Mouse (Mus musculus) hindbrain, embryonic 12.5 days (tissue): ENCODE data around the gene Cep128. TPM values are rescaled to one million over a fixed set of nuclear protein-coding genes. Genes with fewer than 3 reads are reported as not detected.
A peak's percentile ranks its signal among the peaks of the same experiment; 100 is the strongest.

Experiments used
- ATAC-seq: fragments of 200-750 bp; cut with Nextera tagmentation; 2 replicates; pipeline ENCODE4 v1.8.0; 2017; ENCODE audit warnings: moderate TSS enrichment; ENCODE audit not compliant: low FRiP score
- H3K27ac ChIP-seq: fragments of 300-500 bp; sonication (generic); 2 replicates; pipeline ENCODE4 v1.5.1; 2016; ENCODE audit warnings: mild to moderate bottlenecking
- H3K27me3 ChIP-seq: fragments of 300-500 bp; sonication (generic); 2 replicates; pipeline ENCODE4 v1.6.1; 2016; ENCODE audit warnings: mild to moderate bottlenecking
- H3K36me3 ChIP-seq: fragments of 300-500 bp; sonication (generic); 2 replicates; pipeline ENCODE4 v1.6.1; 2016; ENCODE audit warnings: mild to moderate bottlenecking
- H3K4me1 ChIP-seq: fragments of 300-500 bp; sonication (generic); 2 replicates; pipeline ENCODE4 v1.6.1; 2016
- H3K4me2 ChIP-seq: fragments of 300-500 bp; sonication (generic); replicated peaks from 2 replicates; pipeline ENCODE4 v1.6.1; 2016; ENCODE audit warnings: mild to moderate bottlenecking
- H3K4me3 ChIP-seq: fragments of 300-500 bp; sonication (generic); 2 replicates; pipeline ENCODE4 v1.5.1; 2016; ENCODE audit warnings: mild to moderate bottlenecking
- H3K9ac ChIP-seq: fragments of 300-500 bp; sonication (generic); 2 replicates; pipeline ENCODE4 v1.6.1; 2016; ENCODE audit warnings: mild to moderate bottlenecking, moderate library complexity
- H3K9me3 ChIP-seq: fragments of 300-500 bp; sonication (generic); replicated peaks from 2 replicates; pipeline ENCODE4 v1.6.1; 2016; ENCODE audit warnings: mild to moderate bottlenecking
- WGBS: fragments of 180-500 bp; shearing (Covaris S2); methylation state at CpG from one replicate; pipeline ENCODE4 v1.1.7; 2016; 5-methylcytosine and 5-hydroxymethylcytosine counted together
- polyA plus RNA-seq: library from polyadenylated mRNA; unstranded; fragments of >200 nt; fragmentation: Nextera tagmentation; extraction: Ambion mirVana; gene quantifications from 2 replicates; pipeline ENCODE4 v1.2.1, GENCODE M21; 2016

Cep128 gene
- 8.1 and 8.7 TPM in 2 replicates for polyA plus RNA-seq

DNA sequence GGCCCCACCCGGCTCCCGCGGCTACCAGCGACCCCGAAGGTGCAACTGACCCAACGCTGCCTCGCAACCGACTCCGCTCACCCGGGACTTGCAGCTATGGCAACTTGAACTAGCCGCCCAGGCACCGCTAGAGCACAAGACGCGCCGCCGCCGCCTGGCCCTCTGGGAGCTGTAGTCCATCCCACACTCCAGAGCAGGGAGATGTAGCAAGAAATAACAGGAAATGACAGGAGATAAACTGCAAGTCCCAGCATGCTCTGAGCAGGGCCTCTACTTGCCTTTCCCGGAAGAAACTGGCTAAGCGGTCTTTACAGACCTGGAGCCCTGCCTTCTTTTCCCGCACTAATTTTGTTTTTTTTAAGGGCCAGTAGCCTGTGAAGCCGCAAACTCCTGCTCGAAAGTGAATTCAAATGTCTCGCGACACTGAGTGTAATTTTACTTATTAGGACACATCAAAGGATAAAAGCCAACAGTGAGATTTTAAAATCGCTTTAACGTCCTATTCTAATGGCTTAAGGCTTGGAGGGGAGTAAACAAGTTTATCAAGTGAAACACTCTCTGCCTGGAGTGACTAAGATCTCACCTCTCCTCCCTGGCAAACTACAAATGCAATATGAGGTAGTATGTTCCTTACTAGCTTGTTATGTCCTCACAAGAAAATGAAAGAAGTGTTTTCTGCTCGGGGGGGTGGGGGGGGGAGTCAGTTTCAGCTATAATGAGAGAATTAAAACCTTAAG, at the start of gene Cep128, which contains the start of gene Tshr:
Gene Cep128 (minus strand): TSS at position 129 of the 737 bp plus-strand sequence.
Gene Tshr (plus strand): TSS at position 283 of the 737 bp plus-strand sequence.
- H3K4me1 ChIP-seq: peaks cover 5% of the 10 kb centered on the region

GRCm38 (mm10) chr12:91427129-91427528, 42.9 kb upstream of the Cep128 start:
- H3K4me3 ChIP-seq: no peak overlapping the region
- WGBS: 41% methylated on average over 2 of the region's 2 CpGs
- no peaks in the 10 kb centered on the region for H3K36me3 ChIP-seq
- H3K27ac ChIP-seq: no peak overlapping the region
- H3K9ac ChIP-seq: no peak overlapping the region
- H3K9me3 ChIP-seq: no peaks in the 10 kb centered on the region
- no peaks in the 10 kb centered on the region for H3K27me3 ChIP-seq
- H3K4me1 ChIP-seq: no peaks in the 10 kb centered on the region
- H3K4me2 ChIP-seq: no peak overlapping the region
- no peak for ATAC-seq

More for the DNA sequence above, at the start of gene Cep128, which contains the start of gene Tshr:
- peak; percentile 100 for ATAC-seq
- H3K4me3 ChIP-seq: peak within 1 kb of the TSS; percentile 60
- H3K36me3 ChIP-seq: no peaks in the 10 kb centered on the region
- H3K27ac ChIP-seq: no peak within 1 kb of the TSS
- under 1% methylated on average over 27 of the region's 27 CpGs for WGBS
- no peaks in the 10 kb centered on the region for H3K27me3 ChIP-seq
- H3K4me2 ChIP-seq: peak within 1 kb of the TSS; percentile 93
- peak within 1 kb of the TSS; percentile 59 for H3K9ac ChIP-seq
- no peaks in the 10 kb centered on the region for H3K9me3 ChIP-seq

- no peak overlapping the region for H3K27ac ChIP-seq
- no peaks in the 10 kb centered on the region for H3K27me3 ChIP-seq
- H3K4me3 ChIP-seq: no peak overlapping the region
- no peaks in the 10 kb centered on the region for H3K4me1 ChIP-seq
- H3K9me3 ChIP-seq: no peaks in the 10 kb centered on the region
- H3K9ac ChIP-seq: no peak overlapping the region
- no peaks in the 10 kb centered on the region for H3K36me3 ChIP-seq
- H3K4me2 ChIP-seq: no peak overlapping the region
- WGBS: 18% methylated on average over 4 of the region's 4 CpGs
- ATAC-seq: no peak
Observed at GRCm38 (mm10) chr12:91426499-91426898, 42.3 kb upstream of the Cep128 start.

DNA sequence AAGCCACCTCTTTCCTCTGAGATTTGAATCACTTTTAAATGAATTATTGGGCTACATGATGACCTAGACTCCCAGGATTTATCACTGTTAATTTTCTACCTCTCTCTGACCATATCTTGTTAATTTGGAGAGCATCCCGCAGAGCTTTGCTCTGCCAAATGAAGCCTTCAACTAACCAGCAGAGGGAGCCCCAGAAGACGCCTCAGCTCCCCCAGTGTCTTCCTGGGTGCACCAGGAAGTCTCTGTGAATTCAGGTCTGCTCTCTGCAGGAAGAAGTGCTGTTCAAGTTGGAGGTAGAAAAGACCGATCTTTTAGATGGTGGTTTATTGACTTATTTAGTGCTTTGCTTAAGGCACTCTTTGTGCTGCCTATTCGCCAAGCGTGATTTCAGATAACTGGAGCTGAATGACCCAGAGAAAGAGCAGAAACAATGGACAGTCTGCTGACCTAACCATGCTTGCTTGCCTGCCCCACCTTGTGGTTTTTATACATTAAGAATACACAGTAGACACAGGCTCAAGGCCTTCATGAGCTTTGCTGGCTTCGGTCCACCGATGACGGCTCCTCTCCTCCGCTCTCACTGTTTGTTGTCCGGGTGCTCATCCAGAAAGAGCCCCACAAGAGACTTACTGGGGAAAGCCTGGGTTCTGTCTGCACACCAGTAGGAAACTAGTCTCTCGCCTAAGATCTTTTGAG, 39.1 kb upstream of the Cep128 start:
- Histone ChIP-seq H3K36me3 (no peaks in the 10 kb centered on the region), H3K9me3 (no peaks in the 10 kb centered on the region), H3K27me3 (no peaks in the 10 kb centered on the region), H3K27ac (no peak overlapping the region), H3K4me2 (no peak overlapping the region), H3K9ac (no peak overlapping the region), H3K4me3 (no peak overlapping the region), H3K4me1 (no peaks in the 10 kb centered on the region)
- WGBS: 73% methylated on average over 11 of the region's 11 CpGs
- no peak for ATAC-seq

DNA sequence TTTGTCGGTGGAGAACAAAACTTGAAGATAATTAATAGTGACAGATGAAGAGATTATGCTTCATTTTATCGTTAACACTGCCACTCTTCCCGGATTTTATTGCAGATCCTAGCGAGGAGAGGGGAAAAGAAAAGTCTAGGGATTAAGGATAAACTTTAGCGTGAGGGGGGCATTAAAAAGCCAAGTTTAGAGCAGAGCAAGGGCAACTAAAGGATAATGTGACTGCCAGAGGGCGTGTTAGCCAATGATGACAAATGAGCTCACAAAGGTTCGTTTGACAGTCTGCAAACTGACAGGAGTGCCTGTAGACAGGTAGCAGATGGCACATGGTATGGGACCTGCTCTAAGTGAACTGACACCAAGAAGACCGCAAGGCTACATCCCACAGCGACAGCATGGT, 37.1 kb upstream of the Cep128 start:
- Histone ChIP-seq H3K9ac (no peak overlapping the region), H3K4me1 (no peaks in the 10 kb centered on the region), H3K27ac (no peak overlapping the region), H3K4me3 (no peak overlapping the region), H3K4me2 (no peak overlapping the region), H3K9me3 (no peaks in the 10 kb centered on the region), H3K27me3 (peaks cover 14% of the 10 kb centered on the region; the same call in 1 of the 2 replicates), H3K36me3 (no peaks in the 10 kb centered on the region)
- WGBS: 69% methylated on average over 9 of the region's 9 CpGs
- ATAC-seq: no peak

- ATAC-seq: no peak
- no peak overlapping the region for H3K4me2 ChIP-seq
- H3K4me1 ChIP-seq: no peaks in the 10 kb centered on the region
- WGBS: 53% methylated on average over 7 of the region's 7 CpGs
- no peaks in the 10 kb centered on the region for H3K9me3 ChIP-seq
- no peak overlapping the region for H3K4me3 ChIP-seq
- peaks cover 16% of the 10 kb centered on the region; the same call in 1 of the 2 replicates for H3K27me3 ChIP-seq
- no peak overlapping the region for H3K27ac ChIP-seq
- H3K36me3 ChIP-seq: no peaks in the 10 kb centered on the region
- H3K9ac ChIP-seq: no peak overlapping the region
Observed at GRCm38 (mm10) chr12:91418791-91419190, 34.6 kb upstream of the Cep128 start.

- Histone ChIP-seq H3K27me3 (peaks cover 16% of the 10 kb centered on the region; the same call in 1 of the 2 replicates), H3K4me3 (no peak overlapping the region), H3K27ac (no peak overlapping the region), H3K36me3 (no peaks in the 10 kb centered on the region), H3K4me1 (peaks cover 13% of the 10 kb centered on the region; the same call in 1 of the 2 replicates), H3K4me2 (no peak overlapping the region), H3K9ac (no peak overlapping the region), H3K9me3 (no peaks in the 10 kb centered on the region)
- WGBS: 95% methylated on average over 7 of the region's 7 CpGs
- no peak for ATAC-seq
Observed at GRCm38 (mm10) chr12:91416828-91417227, 32.6 kb upstream of the Cep128 start.

- H3K4me2 ChIP-seq: no peak overlapping the region
- H3K4me1 ChIP-seq: peaks cover 13% of the 10 kb centered on the region; the same call in 1 of the 2 replicates
- H3K9me3 ChIP-seq: no peaks in the 10 kb centered on the region
- no peak overlapping the region for H3K27ac ChIP-seq
- WGBS: 77% methylated on average over 6 of the region's 6 CpGs
- H3K4me3 ChIP-seq: no peak overlapping the region
- H3K9ac ChIP-seq: no peak overlapping the region
- no peak for ATAC-seq
- peaks cover 16% of the 10 kb centered on the region; the same call in 1 of the 2 replicates for H3K27me3 ChIP-seq
- H3K36me3 ChIP-seq: no peaks in the 10 kb centered on the region
Observed at GRCm38 (mm10) chr12:91415112-91415511, 30.9 kb upstream of the Cep128 start.

DNA sequence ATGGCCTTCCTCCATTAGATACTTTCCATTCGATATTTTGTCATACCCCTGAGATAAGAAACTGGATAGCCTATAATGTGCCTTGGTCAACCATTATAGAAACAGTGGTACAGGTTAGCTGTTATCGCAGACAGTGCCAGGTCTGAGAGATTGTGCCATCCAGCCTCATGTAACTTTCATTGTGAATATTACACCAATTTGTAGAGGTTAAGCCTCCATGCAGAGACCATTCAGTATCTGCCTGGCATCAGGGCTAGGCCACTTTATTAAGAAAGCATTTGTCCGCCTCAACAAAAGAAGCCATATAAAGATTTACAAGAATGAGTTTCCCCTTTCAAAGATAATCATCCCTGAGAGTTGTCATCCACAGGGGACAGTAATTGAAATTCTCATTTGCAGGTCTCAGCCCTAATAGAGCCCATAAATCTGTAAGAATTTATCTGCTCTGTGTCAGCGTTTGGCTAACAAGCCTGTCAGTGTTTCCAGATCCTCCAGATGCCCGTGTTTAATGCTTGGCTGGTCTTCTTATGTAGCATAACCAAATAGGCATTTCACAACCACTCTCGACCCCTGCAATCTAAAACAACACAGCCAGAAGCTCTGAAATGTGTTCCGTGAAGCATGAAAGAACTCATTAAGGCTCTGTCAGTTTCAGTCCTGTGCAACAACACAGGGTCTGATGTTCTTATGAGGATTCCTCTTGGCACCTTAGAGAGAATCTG, 28.4 kb upstream of the Cep128 start:
- no peak overlapping the region for H3K9ac ChIP-seq
- peaks cover 25% of the 10 kb centered on the region; the same call in 1 of the 2 replicates for H3K27me3 ChIP-seq
- H3K4me3 ChIP-seq: no peak overlapping the region
- ATAC-seq: peak; percentile 92
- H3K36me3 ChIP-seq: no peaks in the 10 kb centered on the region
- no peak overlapping the region for H3K4me2 ChIP-seq
- 0 out of 2 replicates have a peak overlapping the region, but pooled peaks have one; percentile 24 for H3K27ac ChIP-seq
- H3K4me1 ChIP-seq: peaks cover 13% of the 10 kb centered on the region; the same call in 1 of the 2 replicates
- 32% methylated on average over 7 of the region's 7 CpGs for WGBS
- H3K9me3 ChIP-seq: no peaks in the 10 kb centered on the region

GRCm38 (mm10) chr12:91410306-91410705, 26.1 kb upstream of the Cep128 start:
- H3K9ac ChIP-seq: no peak overlapping the region
- ATAC-seq: no peak
- 86% methylated on average over 4 of the region's 4 CpGs for WGBS
- no peak overlapping the region for H3K27ac ChIP-seq
- no peak overlapping the region for H3K4me2 ChIP-seq
- peaks cover 13% of the 10 kb centered on the region; the same call in 1 of the 2 replicates for H3K4me1 ChIP-seq
- peaks cover 16% of the 10 kb centered on the region for H3K27me3 ChIP-seq
- H3K9me3 ChIP-seq: no peaks in the 10 kb centered on the region
- H3K36me3 ChIP-seq: no peaks in the 10 kb centered on the region
- H3K4me3 ChIP-seq: no peak overlapping the region

- 6% methylated on average over 12 of the region's 12 CpGs for WGBS
- Histone ChIP-seq H3K9ac (peak overlapping the region; percentile 55), H3K27me3 (peaks cover 31% of the 10 kb centered on the region), H3K4me2 (peak overlapping the region; percentile 82), H3K27ac (no peak overlapping the region), H3K36me3 (no peaks in the 10 kb centered on the region), H3K9me3 (no peaks in the 10 kb centered on the region), H3K4me1 (peaks cover 6% of the 10 kb centered on the region), H3K4me3 (peak overlapping the region; percentile 46)
- no peak for ATAC-seq
Observed at GRCm38 (mm10) chr12:91401049-91401352, 16.8 kb upstream of the Cep128 start.
